Mouse (Mus musculus): ENCODE results near the gene Kat7.

GRCm38 (mm10) chr11:95293017-95293624 lies 16.9 kb downstream of the Kat7 start:
- TF ChIP-seq CTCF (IDR thresholded peaks at IDR 0.05; ENCODE audit: low read depth) (no peak), EP300 (IDR thresholded peaks at IDR 0.05; ENCODE audit: low read depth) (no peak)
